Mouse (Mus musculus) intestine, embryonic 15.5 days (tissue): ENCODE results near the gene Slc16a9. TPM values are rescaled to one million over a fixed set of nuclear protein-coding genes. Genes with fewer than 3 reads are reported as not detected.

ENCODE experiments used
- ATAC-seq: fragments of 200-750 bp; cut with Nextera tagmentation; 2 replicates; pipeline ENCODE4 v1.8.0; 2017; ENCODE audit warnings: moderate TSS enrichment, moderate library complexity
- H3K27ac ChIP-seq: fragments of 300-500 bp; sonication (generic); 2 replicates; pipeline ENCODE4 v1.5.1; 2015; ENCODE audit warnings: mild to moderate bottlenecking, inconsistent platforms
- H3K27me3 ChIP-seq: fragments of 300-500 bp; sonication (generic); replicated peaks from 2 replicates; pipeline ENCODE4 v1.6.1; 2015; ENCODE audit warnings: inconsistent platforms
- H3K36me3 ChIP-seq: fragments of 300-500 bp; sonication (generic); 2 replicates; pipeline ENCODE4 v1.6.1; 2015; ENCODE audit warnings: inconsistent platforms
- H3K4me1 ChIP-seq: fragments of 300-500 bp; sonication (generic); replicated peaks from 2 replicates; pipeline ENCODE4 v1.6.1; 2015; ENCODE audit warnings: inconsistent platforms
- H3K4me2 ChIP-seq: fragments of 300-500 bp; sonication (generic); replicated peaks from 2 replicates; pipeline ENCODE4 v1.6.1; 2015; ENCODE audit warnings: mild to moderate bottlenecking, inconsistent platforms
- H3K4me3 ChIP-seq: fragments of 300-500 bp; sonication (generic); replicated peaks from 2 replicates; pipeline ENCODE4 v1.5.1; 2015; ENCODE audit warnings: inconsistent platforms
- H3K9ac ChIP-seq: fragments of 300-500 bp; sonication (generic); 2 replicates; pipeline ENCODE4 v1.6.1; 2015; ENCODE audit warnings: inconsistent platforms
- H3K9me3 ChIP-seq: fragments of 300-500 bp; sonication (generic); 2 replicates; pipeline ENCODE4 v1.6.1; 2016; ENCODE audit warnings: inconsistent platforms
- WGBS: fragments of 180-500 bp; shearing (Covaris S2); methylation state at CpG from one replicate; pipeline ENCODE4 v1.1.7; 2015; 5-methylcytosine and 5-hydroxymethylcytosine counted together
- polyA plus RNA-seq: library from polyadenylated mRNA; unstranded; fragments of >200 nt; fragmentation: Nextera tagmentation; extraction: Ambion mirVana; gene quantifications from 2 replicates; pipeline ENCODE4 v1.2.1, GENCODE M21; 2015

Slc16a9 gene
- polyA plus RNA-seq, 1 experiment from 2014 or later, result 1.5 TPM

DNA sequence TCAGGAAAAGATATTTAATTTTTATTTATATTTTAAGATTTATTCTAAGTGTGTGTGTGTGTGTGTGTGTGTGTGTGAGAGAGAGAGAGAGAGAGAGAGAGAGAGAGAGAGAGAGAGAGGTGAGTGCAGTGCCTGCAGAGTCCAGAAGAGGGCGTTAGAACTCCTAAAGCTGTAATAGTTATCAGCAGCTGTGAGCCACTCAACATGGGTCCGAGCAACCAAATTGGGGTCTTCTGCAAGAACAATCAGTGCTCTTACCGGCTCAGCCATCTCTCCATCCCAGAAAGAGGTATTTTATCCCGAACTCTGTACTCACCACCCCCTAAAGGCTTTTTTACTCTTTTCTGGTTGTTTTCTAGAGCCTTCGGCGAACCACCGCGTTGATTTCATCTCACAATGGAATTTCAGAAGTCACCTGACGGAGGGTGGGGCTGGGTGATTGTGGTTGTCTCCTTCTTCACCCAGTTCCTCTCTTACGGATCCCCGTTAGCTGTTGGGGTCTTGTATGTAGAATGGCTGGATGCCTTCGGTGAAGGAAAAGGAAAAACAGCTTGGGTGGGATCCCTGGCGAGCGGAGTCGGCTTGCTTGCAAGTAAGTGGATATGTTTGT lies 10.8 kb downstream of the Slc16a9 start:
- H3K4me3 ChIP-seq, result no peak overlapping the region
- H3K27ac ChIP-seq, result no peak overlapping the region
- WGBS, result 89% methylated on average over 15 of the region's 15 CpGs
- no peaks in the 10 kb centered on the region for H3K36me3 ChIP-seq
- H3K4me1 ChIP-seq, result no peaks in the 10 kb centered on the region
- no peaks in the 10 kb centered on the region for H3K9me3 ChIP-seq
- no peak overlapping the region for H3K4me2 ChIP-seq
- no peak overlapping the region for H3K9ac ChIP-seq
- no peak for ATAC-seq
- no peaks in the 10 kb centered on the region for H3K27me3 ChIP-seq

DNA sequence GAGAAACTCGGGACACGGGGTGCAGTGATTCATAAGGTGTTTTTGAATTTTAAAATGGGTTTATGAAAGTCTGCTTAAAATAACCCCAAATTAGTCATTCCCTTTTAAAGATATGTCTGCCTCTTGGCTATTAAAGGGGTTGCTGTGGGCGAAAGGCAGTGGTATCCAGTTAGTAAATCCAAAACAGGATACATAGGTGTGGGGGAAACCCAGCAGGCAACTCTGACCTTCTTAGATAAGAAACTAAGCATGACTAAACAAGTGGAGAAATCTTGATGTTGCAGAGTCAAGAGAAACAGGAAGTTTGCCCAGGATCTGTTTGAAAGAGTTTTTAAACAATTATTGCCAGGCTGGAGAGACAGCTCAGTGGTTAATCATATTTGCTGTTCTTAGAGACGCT lies 12.1 kb downstream of the Slc16a9 start:
- Histone ChIP-seq H3K27me3 (no peaks in the 10 kb centered on the region), H3K27ac (no peak overlapping the region), H3K9ac (no peak overlapping the region), H3K9me3 (no peaks in the 10 kb centered on the region), H3K4me1 (no peaks in the 10 kb centered on the region), H3K36me3 (no peaks in the 10 kb centered on the region), H3K4me2 (no peak overlapping the region), H3K4me3 (no peak overlapping the region)
- 69% methylated on average over 4 of the region's 4 CpGs for WGBS
- no peak for ATAC-seq

DNA sequence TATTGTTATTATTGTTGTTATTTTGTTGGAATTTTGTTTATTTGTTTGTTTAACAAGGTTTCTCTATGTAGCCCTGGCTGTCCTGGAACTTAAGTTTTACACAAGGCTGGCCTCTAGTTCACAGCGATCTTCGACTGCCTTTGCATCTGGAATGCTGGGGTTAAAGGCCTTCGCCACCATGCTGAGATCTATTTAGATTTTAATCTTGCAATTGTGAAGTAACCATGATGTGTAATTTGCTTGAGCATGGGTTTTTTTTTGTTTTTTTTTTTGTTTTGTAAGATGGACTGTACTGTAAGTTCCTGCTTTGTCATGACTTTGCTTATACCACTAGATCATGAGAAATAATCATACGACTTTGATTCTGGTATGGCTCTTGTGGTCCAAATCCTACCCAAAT lies 16.0 kb downstream of the Slc16a9 start:
- Histone ChIP-seq H3K27ac (no peak overlapping the region), H3K9me3 (no peaks in the 10 kb centered on the region), H3K4me1 (no peaks in the 10 kb centered on the region), H3K27me3 (no peaks in the 10 kb centered on the region), H3K9ac (no peak overlapping the region), H3K36me3 (no peaks in the 10 kb centered on the region), H3K4me2 (no peak overlapping the region), H3K4me3 (no peak overlapping the region)
- WGBS, result 81% methylated on average over 4 of the region's 4 CpGs
- no peak for ATAC-seq

DNA sequence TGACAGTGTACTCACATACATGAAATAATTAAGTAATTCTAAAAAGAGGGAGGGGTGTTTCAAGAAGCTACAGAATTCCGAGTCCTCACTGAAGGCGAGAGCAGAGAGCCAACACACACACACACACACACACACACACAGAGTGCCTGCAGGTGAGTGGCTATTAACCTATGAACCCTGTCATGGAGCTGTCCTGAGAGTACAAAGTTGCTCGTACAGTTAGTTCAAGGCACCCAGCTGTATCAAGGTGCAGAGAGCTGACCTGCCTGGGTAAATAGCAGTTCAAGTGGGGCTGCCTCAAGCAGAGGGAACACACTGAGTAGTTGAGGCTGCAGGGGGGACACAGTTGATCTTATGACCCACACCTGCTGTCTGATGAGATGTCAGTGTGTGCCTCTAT lies 17.2 kb downstream of the Slc16a9 start:
- H3K4me2 ChIP-seq, result no peak overlapping the region
- no peak overlapping the region for H3K9ac ChIP-seq
- no peak overlapping the region for H3K4me3 ChIP-seq
- no peak overlapping the region for H3K27ac ChIP-seq
- H3K9me3 ChIP-seq, result no peaks in the 10 kb centered on the region
- 82% methylated on average over 3 of the region's 3 CpGs for WGBS
- no peak for ATAC-seq
- no peaks in the 10 kb centered on the region for H3K27me3 ChIP-seq
- no peaks in the 10 kb centered on the region for H3K4me1 ChIP-seq
- no peaks in the 10 kb centered on the region for H3K36me3 ChIP-seq

DNA sequence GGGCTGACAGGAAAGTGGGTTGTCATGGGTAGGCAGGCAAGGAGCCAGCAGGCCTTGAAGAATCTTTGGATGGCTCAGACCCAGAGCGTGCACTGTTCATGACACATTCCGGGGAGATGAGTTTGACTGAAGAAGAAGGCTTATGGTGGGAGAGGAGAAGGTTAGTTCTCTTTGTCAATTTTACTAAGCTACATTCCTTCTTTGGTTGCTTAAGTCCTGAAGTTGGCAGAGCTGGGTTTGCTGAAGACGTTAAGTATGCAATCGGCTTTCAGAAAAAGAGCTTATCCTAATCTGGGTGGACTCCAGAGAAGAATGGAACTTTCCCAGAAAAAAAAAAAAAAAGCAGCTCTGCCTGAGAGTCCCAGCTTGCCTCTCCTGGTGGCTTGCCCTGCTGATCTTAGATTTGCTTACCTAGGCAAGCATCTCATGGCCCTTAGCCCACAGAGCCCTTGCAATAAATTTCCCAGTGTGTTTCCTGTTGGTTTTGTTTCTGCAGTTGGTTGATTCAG lies 18.8 kb downstream of the Slc16a9 start:
- H3K4me3 ChIP-seq, result no peak overlapping the region
- no peaks in the 10 kb centered on the region for H3K9me3 ChIP-seq
- no peak overlapping the region for H3K27ac ChIP-seq
- ATAC-seq, result no peak
- H3K27me3 ChIP-seq, result no peaks in the 10 kb centered on the region
- no peak overlapping the region for H3K9ac ChIP-seq
- H3K4me1 ChIP-seq, result no peaks in the 10 kb centered on the region
- H3K4me2 ChIP-seq, result no peak overlapping the region
- no peaks in the 10 kb centered on the region for H3K36me3 ChIP-seq
- WGBS, result 77% methylated on average over 4 of the region's 4 CpGs

DNA sequence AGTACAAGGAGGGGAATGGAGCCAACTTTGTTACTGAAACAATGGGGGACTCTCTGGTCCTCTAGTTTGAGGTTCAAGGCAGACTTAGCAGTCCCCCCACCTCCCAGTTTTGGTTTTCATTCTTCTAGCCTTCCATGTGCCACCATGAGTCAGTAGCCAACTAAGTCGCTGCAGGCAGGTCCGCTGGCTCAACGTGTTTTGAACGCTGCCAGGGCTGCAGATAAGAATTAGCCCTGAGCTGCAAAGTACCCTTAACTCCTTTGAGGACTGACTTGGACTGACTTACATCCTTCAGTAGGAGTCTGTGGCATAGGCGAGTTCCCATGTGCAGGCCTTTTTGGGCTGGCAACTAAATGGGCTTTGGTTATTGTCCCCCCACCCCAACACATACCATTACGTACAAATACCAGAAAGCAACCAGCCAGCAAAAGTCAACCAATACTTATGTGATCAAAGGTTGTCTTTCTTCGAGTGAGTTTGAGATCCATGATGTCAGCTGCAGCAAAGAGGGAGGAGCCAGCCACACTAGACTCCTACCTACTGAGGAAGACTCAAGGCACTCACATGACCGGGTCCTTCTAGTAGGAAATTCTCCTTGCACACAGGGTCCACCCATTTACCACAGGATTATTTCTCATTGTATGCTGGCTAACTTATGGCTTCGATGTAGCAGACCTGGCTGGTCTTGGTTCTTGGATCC lies 19.6 kb downstream of the Slc16a9 start:
- Histone ChIP-seq H3K9me3 (no peaks in the 10 kb centered on the region), H3K36me3 (no peaks in the 10 kb centered on the region), H3K9ac (no peak overlapping the region), H3K27ac (no peak overlapping the region), H3K4me2 (no peak overlapping the region), H3K4me1 (no peaks in the 10 kb centered on the region), H3K4me3 (no peak overlapping the region), H3K27me3 (no peaks in the 10 kb centered on the region)
- 83% methylated on average over 9 of the region's 9 CpGs for WGBS
- ATAC-seq, result no peak

DNA sequence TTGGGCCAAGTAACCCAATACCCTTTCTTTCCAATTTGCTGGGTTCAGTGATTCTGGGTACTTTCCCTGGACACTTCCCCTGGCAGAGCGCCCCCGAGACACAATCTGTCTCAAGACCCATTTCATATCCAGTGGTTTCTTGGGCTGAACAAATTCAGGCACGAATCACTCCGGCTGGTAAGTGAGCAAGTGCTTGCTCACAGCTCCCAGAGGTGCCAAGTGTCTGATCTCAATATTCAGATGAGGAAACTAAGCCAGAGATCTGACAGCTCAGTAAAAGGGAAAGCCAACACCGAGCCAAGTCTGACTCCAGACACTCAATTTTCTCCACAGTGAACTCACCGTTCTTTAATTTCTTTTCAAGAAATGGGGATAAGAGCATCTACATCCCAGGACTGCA lies 21.6 kb downstream of the Slc16a9 start:
- WGBS, result 92% methylated on average over 6 of the region's 6 CpGs

DNA sequence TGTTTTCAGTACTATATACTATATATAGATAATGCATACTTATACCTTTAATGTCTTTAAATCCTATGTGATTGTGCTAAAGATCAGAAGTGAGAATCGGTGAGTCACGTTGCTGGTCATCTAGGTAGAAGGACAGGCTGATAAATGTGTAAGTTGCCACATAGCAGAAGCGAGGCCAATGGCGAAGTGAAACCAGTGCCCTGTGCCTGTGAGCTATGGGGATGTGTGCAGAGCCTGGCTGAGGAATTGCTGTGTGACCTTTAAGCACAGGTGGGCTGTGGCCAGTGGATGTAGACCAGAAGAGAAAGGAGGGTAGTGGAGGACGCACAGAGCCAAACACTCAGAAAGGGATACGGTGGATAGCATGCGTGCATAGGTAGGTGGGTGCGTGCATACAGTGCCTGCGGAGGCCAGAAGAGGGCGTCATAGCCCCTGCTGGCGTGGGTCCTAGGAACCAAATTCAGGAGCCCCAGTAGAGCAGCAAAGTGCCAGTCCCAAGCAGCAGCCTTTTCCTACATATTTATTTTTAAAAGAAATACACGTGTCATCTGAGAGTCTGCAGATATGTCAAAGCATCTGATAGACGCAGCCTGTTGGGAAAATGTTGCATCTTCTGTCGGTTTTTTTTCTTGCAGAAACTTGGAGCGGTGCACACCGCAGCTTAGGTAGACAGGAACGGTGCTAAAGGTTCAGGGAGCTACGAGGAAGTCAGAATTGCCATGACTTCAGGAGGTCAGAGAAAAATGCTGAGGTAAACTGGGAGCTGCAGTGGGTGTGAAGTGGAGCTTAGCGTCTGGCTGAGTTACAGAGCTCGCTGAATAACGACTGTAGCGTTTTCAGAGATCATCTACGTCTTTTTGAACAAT lies 23.9 kb downstream of the Slc16a9 start:
- WGBS, result 78% methylated on average over 23 of the region's 23 CpGs
- no peaks in the 10 kb centered on the region for H3K9me3 ChIP-seq
- no peaks in the 10 kb centered on the region for H3K27me3 ChIP-seq
- no peak overlapping the region for H3K4me3 ChIP-seq
- ATAC-seq, result no peak
- no peaks in the 10 kb centered on the region for H3K4me1 ChIP-seq
- H3K4me2 ChIP-seq, result no peak overlapping the region
- H3K9ac ChIP-seq, result no peak overlapping the region
- H3K27ac ChIP-seq, result no peak overlapping the region
- no peaks in the 10 kb centered on the region for H3K36me3 ChIP-seq

More for the DNA sequence above, 21.6 kb downstream of the Slc16a9 start:
- Histone ChIP-seq H3K36me3 (no peaks in the 10 kb centered on the region), H3K4me3 (no peak overlapping the region), H3K9ac (no peak overlapping the region), H3K27me3 (no peaks in the 10 kb centered on the region), H3K4me2 (no peak overlapping the region), H3K27ac (no peak overlapping the region), H3K9me3 (no peaks in the 10 kb centered on the region), H3K4me1 (no peaks in the 10 kb centered on the region)
- no peak for ATAC-seq

DNA sequence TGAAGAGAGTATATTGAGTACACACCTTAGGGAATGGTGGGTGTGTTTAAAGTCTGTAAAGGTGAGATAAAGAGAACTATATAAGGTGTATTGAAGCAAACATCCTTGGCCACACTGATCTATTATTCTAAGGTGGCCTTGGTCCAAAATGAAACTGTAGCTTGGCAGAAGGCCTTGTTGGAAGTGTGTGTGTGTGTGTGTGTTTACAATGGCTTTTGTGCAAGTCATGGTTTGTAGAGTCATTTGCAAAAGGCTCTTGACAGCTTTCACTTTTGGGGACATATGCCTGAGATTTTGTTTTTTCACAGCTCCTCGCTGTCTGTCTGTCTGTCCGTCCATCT lies 24.5 kb downstream of the Slc16a9 start:
- no peak overlapping the region for H3K4me2 ChIP-seq
- no peaks in the 10 kb centered on the region for H3K27me3 ChIP-seq
- 96% methylated on average over 2 of the region's 2 CpGs for WGBS
- no peak overlapping the region for H3K9ac ChIP-seq
- ATAC-seq, result no peak
- H3K36me3 ChIP-seq, result no peaks in the 10 kb centered on the region
- H3K27ac ChIP-seq, result no peak overlapping the region
- H3K9me3 ChIP-seq, result no peaks in the 10 kb centered on the region
- H3K4me1 ChIP-seq, result no peaks in the 10 kb centered on the region
- H3K4me3 ChIP-seq, result no peak overlapping the region

DNA sequence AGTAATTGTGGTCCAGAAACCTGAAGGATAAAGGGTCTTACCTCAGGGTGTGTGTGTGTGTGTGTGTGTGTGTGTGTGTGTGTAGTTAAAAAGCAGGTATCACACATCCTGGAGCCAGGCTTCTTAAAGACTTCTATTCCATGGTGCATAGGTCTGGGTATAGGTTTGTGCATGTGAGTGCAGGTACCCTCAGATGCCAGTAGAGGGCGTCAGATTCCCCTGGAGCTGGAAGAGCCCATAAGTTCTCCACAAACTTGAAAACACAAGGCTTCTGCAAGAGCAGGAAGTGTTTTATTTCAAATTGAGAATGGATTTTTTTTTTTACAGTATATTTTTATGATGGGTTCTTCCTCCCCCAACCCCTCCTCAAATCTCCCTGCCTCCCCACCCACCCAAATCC lies 31.8 kb downstream of the Slc16a9 start:
- no peaks in the 10 kb centered on the region for H3K4me1 ChIP-seq
- no peaks in the 10 kb centered on the region for H3K36me3 ChIP-seq
- ATAC-seq, result no peak
- H3K9ac ChIP-seq, result no peak overlapping the region
- H3K9me3 ChIP-seq, result no peaks in the 10 kb centered on the region
- no peak overlapping the region for H3K4me2 ChIP-seq
- H3K27me3 ChIP-seq, result no peaks in the 10 kb centered on the region
- H3K4me3 ChIP-seq, result no peak overlapping the region
- H3K27ac ChIP-seq, result no peak overlapping the region
- WGBS, result 52% methylated on average over 1 of the region's 1 CpGs

DNA sequence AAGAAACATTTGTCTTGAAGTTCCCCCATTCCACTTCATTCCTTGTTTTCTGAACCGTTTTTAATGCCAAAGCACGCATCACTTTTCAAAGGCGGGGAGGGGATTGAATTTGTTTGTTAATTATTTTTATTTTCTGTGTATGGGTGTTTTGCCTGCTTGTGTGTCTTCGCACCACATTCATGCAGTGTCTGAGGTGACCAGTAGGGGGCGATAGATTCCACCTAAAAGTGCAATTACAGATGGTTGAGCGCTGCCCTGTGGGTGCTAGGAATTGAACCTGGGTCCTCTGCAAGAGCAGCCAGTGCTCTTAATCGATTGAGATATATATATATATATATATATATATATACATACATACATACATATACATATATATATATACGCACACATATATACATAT lies 34.4 kb downstream of the Slc16a9 start:
- Histone ChIP-seq H3K4me3 (no peak overlapping the region), H3K9ac (no peak overlapping the region)
- no peak for ATAC-seq

DNA sequence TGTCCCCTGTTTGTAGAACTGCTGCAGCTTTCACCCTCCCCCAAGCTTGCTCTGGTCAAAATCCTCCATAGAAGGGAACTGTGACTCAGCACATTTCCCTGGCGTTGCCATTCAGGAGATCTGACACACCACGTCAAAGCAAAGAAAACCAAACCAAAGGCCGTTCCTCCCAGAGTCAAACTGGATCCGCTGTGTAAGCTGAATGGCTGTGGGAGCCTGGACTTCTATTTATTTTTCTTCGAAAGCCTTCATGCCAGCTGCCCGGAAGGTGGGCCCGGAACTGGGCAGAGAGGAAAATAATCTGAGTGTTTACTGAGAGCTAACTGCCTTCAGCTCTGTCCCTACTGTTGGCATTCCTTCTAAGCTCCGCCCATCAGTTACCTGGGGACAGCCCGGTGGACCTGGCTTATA lies 42.9 kb downstream of the Slc16a9 start:
- 0 out of 2 replicates have a peak, but pooled peaks cover 5% of the 10 kb centered on the region for H3K4me1 ChIP-seq
- peak; percentile 77 for ATAC-seq
- no peak overlapping the region for H3K9ac ChIP-seq
- peak overlapping the region; percentile 41 for H3K4me2 ChIP-seq
- H3K36me3 ChIP-seq, result no peaks in the 10 kb centered on the region
- no peaks in the 10 kb centered on the region for H3K27me3 ChIP-seq
- H3K27ac ChIP-seq, result no peak overlapping the region
- WGBS, result 17% methylated on average over 9 of the region's 9 CpGs
- H3K4me3 ChIP-seq, result 0 out of 2 replicates have a peak overlapping the region, but pooled peaks have one; percentile 1
- peaks cover 3% of the 10 kb centered on the region; the same call in 1 of the 2 replicates for H3K9me3 ChIP-seq

More for the DNA sequence above, 34.4 kb downstream of the Slc16a9 start:
- no peaks in the 10 kb centered on the region for H3K36me3 ChIP-seq
- H3K9me3 ChIP-seq, result no peaks in the 10 kb centered on the region
- no peaks in the 10 kb centered on the region for H3K4me1 ChIP-seq
- H3K27ac ChIP-seq, result no peak overlapping the region
- 77% methylated on average over 8 of the region's 8 CpGs for WGBS
- H3K27me3 ChIP-seq, result no peaks in the 10 kb centered on the region
- no peak overlapping the region for H3K4me2 ChIP-seq
